Mouse (Mus musculus) regulatory T cell (primary cell): ENCODE results near the gene Tmem104.

ENCODE experiments used
- in situ Hi-C: fragments of 300-600 bp; cut with MboI, MseI; formaldehyde crosslinking; loops from one replicate; pipeline ENCODE4 v1.15.1; 2025; ENCODE audit warnings: high pct_unique_total_duplicates

The Tmem104 gene

DNA sequence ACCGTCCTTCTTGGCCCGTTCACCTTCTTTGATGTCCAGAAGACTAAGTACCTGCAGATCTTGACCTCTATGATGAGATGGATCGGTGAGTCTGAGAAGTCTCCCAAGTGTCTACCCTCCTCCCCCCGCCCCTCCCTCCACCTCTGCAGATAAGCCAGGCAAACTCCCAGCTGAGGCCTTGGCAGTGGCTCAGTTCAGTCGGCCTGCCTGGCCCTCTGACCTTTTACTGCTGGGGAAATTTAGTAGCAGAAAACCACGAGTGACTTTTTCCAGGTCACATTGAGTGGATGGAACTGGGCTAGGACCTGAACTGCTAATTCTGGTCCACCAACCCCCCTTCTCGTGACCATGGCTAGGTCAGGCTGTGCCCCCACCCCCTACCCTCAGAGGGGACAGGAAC lies 41.1 kb downstream of the Tmem104 start:
- in situ Hi-C loops: no loop called here

- in situ Hi-C loops: no loop called here
Observed at GRCm38 (mm10) chr11:115229021-115229930, 42.0 kb downstream of the Tmem104 start.

DNA sequence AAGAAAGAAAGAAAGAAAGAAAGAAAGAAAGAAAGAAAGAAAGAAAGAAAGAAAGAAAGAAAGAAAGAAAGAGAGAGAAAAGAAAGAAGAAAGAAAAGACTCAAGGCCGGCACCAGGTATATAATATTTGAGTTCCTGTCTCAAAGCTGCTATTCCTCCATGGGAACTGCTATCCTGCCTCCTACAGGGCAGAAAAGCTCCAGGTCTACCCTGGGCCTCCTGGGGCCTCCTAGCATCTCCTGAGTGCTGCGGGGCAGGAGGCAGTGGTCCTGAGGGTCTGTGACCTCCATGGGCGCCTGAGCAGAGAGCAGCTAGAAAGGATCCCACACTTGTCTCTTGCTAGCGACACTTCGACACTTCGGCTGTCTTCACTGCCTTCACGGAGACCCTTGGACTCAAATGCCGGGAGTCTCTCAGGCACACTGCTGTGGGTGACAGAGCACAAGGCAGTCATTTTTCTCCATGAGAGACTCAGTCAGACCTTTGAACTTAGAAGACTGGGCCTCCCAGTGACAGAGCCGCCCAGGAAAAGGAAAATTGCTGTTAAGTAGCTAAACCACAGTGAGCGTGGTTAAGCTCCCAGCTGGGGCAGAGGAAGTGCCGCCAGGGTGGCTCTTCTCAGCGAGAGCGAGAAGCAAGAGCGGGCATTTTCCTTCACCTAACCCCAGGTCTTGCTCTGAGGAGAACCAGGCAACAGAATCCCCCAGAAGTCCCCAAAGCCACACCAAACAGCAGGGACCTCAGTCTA lies 44.1 kb downstream of the Tmem104 start:
- in situ Hi-C loops: no loop called here

- in situ Hi-C loops: no loop called here
Observed at GRCm38 (mm10) chr11:115231924-115232323, 44.6 kb downstream of the Tmem104 start.

- in situ Hi-C loops: no loop called here
Observed at GRCm38 (mm10) chr11:115232889-115233288, 45.6 kb downstream of the Tmem104 start.

GRCm38 (mm10) chr11:115233526-115234290 lies 46.4 kb downstream of the Tmem104 start:
- in situ Hi-C loops: no loop called here

DNA sequence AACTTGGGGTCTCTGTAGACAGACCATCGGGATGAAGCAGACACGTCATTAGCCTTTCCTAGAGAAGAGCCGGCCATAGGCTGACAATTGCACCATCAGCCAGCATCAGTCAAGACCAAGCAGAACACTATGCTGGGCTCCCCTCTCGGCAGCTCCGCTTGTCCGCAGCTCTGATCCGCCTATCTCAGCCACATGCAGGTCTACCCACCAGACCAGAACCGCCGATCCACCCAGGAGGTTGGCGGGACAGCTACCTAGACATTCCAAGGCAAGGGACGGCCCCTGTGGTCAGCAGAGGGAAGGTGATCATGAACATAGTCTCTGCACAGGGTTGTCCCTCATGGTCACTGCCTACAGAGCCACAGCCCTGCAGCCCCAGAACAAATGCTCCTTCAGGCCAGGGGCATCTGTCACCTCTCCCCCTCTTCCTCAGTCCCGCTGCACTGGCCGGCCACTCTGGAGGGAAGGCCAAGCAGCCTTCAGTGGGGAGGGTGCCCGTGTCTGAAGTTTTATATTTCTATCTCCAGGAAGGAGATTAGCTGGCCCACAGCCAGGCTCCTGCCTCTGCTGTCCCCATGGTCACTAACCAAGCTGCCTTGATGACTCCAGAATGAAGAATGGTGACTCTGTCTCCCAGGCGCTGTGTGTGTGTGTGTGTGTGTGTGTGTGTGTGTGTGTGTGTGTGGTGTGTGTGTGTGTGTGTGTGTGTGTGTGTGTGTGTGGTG lies 47.2 kb downstream of the Tmem104 start:
- in situ Hi-C loops: no loop called here

- in situ Hi-C loops: no loop called here
Observed at GRCm38 (mm10) chr11:115236570-115236969, 49.3 kb downstream of the Tmem104 start.

DNA sequence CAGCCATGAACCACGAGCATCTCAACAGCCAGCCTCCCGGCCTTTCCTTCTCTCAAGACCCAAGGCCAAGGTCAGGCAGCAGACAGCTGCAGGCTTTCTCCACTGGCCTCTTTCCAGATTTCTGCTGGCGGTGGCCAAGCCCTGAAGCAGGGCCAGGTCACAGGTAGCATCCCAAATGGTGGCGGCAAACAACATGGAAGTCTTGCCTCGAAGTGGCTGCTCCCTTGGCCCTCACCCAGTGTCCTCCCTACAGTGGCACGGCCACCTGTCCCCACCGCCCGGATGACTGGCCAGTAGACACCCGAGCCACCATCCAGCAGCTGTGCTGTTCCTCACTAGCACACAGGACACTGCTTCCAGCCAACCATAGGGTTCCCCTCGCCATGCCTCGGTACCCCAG lies 54.1 kb downstream of the Tmem104 start:
- in situ Hi-C loops: no loop called here

- in situ Hi-C loops: no loop called here
Observed at GRCm38 (mm10) chr11:115242746-115243145, 55.5 kb downstream of the Tmem104 start.

- in situ Hi-C loops: no loop called here
Observed at GRCm38 (mm10) chr11:115243783-115244182, 56.5 kb downstream of the Tmem104 start.

DNA sequence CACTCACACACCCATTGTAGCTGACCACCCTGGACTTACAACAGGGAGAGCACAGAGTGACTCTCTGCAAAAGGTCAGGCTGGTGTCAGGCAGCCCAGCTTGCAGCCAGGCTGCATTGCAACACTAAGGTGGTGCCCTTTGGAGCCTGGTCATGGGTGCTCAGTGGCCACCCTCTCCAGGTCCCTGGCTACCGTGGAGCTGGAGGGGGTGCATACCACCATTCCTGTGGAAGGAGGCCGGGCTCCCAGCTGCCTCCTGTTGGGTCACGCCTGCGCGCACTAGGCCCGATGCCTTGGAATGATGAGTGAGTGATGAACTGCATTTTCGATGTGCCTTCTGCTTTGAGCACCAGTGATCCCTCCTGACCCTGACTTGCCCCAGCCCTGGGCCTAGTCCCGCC lies 57.6 kb downstream of the Tmem104 start:
- in situ Hi-C loops: no loop called here

DNA sequence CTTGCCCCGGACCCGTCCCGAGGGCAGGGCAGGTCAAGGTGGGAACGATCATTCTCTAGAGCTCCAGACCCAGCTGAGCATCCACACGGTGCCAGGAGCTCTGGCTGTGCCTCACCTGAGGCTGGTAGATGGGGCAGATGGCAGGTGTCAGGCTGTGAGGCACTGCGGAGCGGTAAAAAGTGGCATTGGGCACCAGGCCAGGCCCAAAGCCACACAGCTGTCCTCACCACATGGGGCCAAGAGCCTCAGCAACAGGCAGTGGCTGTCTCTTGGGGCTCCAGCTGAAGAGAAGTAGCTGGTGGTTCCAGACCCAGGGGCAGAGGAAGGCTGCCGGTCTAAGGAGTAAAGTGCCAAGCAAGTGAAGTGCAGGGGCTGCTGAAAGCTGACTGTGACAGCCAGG lies 59.1 kb downstream of the Tmem104 start:
- in situ Hi-C loops: no loop called here

DNA sequence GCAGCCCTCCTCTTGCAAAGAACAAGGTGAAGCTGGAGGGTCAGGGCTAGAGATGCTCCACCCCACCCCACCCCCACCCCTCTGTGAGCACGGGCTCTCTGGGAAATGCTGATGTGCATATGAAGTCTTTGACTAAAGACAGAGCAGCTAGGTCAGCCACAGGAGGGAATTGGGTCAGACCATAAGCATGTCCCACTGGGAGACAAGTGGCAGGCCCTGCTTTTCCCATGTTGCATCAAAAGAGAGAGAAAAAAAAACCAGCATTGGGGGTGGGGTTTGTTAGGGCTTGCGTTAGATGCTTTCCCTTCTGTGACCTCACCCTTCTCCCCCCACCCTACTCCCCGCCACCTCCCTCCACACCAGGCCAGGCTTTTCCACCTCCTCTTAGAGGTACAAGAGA lies 60.0 kb downstream of the Tmem104 start:
- in situ Hi-C loops: no loop called here

- in situ Hi-C loops: no loop called here
Observed at GRCm38 (mm10) chr11:115247945-115248344, 60.7 kb downstream of the Tmem104 start.

GRCm38 (mm10) chr11:115249721-115250404 lies 62.6 kb downstream of the Tmem104 start:
- in situ Hi-C loops: no loop called here

GRCm38 (mm10) chr11:115250405-115251090 lies 63.3 kb downstream of the Tmem104 start:
- in situ Hi-C loops: no loop called here

- in situ Hi-C loops: no loop called here
Observed at GRCm38 (mm10) chr11:115251258-115251657, 64.0 kb downstream of the Tmem104 start.

DNA sequence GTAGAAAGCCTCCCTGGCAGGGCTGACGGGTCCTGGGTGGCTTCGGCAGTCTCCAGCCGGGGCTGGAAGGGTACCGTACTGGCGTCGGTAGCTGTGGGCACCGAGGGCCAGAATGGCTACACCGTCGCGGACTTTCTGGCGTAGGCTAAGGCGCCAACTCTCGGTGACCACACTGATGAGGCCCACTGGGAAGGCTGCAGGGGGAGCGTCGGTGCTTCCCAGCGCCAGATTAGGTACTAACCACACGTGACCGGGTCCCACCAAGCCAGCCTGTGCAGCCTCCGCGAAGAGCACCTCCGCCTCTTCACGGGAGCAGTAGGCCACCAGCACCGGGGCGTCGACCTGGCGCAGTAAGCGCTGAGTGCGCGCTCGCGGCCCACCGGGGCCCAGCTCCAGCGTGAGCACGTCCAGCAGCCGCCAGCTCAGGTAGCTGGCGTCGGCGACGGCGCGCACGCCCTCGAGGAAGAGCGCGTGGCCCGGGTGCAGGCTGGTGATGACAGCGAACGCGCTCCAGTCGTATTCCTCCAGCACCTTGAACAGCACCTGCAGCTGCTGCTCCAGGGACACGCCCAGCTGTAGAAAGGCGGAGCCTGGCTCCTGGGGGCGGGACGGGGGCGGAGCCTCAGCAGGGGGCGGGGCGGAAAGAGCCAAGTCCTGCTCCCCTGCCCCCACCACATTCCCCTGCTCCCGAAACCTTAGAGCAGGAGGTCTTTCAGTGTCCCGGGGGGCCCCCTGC lies 70.7 kb downstream of the Tmem104 start:
- in situ Hi-C loops: no loop called here
